10 mouse cellular contexts compared by ENCODE assay signal in genomic region chr2:75608482-75608881, GRCm38 (mm10). TPM values are rescaled to one million over a fixed set of nuclear protein-coding genes. Genes with fewer than 3 reads are reported as not detected.
A peak's percentile ranks its signal among the peaks of the same experiment; 100 is the strongest.
DNase-seq lines count a peak whose midpoint lies in the region; ATAC-seq and TF ChIP-seq lines count a peak whose summit lies in the region.
"Had no signal": no experiment of that assay in that cellular context is flagged by ENCODE, and none has a peak within 500 bp of the region (broad histone marks: within the 10 kb centered on the region; RNA-seq: fewer than 3 reads in every experiment).

No protein-coding gene starts in this region.

- peak overlapping the region; percentile 16; the same call in 1 of the 2 replicates for H3K4me3 ChIP-seq in forebrain, embryonic 10.5 days
- H3K4me3 ChIP-seq in forebrain, embryonic 16.5 days (replicated peaks; ENCODE audit: low read length): no peak overlapping the region
- H3K4me3 ChIP-seq in midbrain, embryonic 10.5 days: no peak overlapping the region
- H3K4me3 ChIP-seq in midbrain, embryonic 15.5 days: no peak overlapping the region
- H3K4me3 ChIP-seq in limb, embryonic 15.5 days: peak overlapping the region; percentile 22
- H3K4me3 ChIP-seq in cerebellum, adult 2 months (replicated peaks; ENCODE audit: insufficient read depth, low read depth, low read length): no peak overlapping the region

- no peak overlapping the region for H3K4me2 ChIP-seq in forebrain, embryonic 16.5 days (ENCODE audit: low read length)
- no peak overlapping the region for H3K4me2 ChIP-seq in midbrain, embryonic 15.5 days
- peak overlapping the region; percentile 49 for H3K4me2 ChIP-seq in limb, embryonic 15.5 days

- H3K9me3 ChIP-seq in forebrain, embryonic 10.5 days: no peaks in the 10 kb centered on the region
- no peaks in the 10 kb centered on the region for H3K9me3 ChIP-seq in forebrain, embryonic 16.5 days (ENCODE audit: control insufficient read depth, low read length)
- no peaks in the 10 kb centered on the region for H3K9me3 ChIP-seq in midbrain, embryonic 10.5 days (replicated peaks)
- no peaks in the 10 kb centered on the region for H3K9me3 ChIP-seq in midbrain, embryonic 15.5 days
- H3K9me3 ChIP-seq in limb, embryonic 15.5 days: no peaks in the 10 kb centered on the region
- H3K9me3 ChIP-seq: hindbrain, embryonic 15.5 days had no signal

- 49% methylated on average over 15 of the region's 15 CpGs for WGBS in forebrain, embryonic 10.5 days
- 52% methylated on average over 15 of the region's 15 CpGs for WGBS in forebrain, embryonic 16.5 days
- 50% methylated on average over 15 of the region's 15 CpGs for WGBS in midbrain, embryonic 10.5 days
- WGBS in midbrain, embryonic 15.5 days: 49% methylated on average over 15 of the region's 15 CpGs
- WGBS in limb, embryonic 15.5 days: 17% methylated on average over 15 of the region's 15 CpGs
- WGBS in cerebellum, adult 2 months: 71% methylated on average over 15 of the region's 15 CpGs

- H3K36me3 ChIP-seq in forebrain, embryonic 10.5 days (replicated peaks): no peaks in the 10 kb centered on the region
- H3K36me3 ChIP-seq in forebrain, embryonic 16.5 days (ENCODE audit: control insufficient read depth, insufficient read depth): no peaks in the 10 kb centered on the region
- no peaks in the 10 kb centered on the region for H3K36me3 ChIP-seq in midbrain, embryonic 10.5 days
- H3K36me3 ChIP-seq in midbrain, embryonic 15.5 days (replicated peaks): no peaks in the 10 kb centered on the region
- H3K36me3 ChIP-seq in limb, embryonic 15.5 days: no peaks in the 10 kb centered on the region
- H3K36me3 ChIP-seq: hindbrain, embryonic 15.5 days had no signal

- no peak overlapping the region for H3K9ac ChIP-seq in forebrain, embryonic 16.5 days (replicated peaks; ENCODE audit: low read depth, low read length)
- no peak overlapping the region for H3K9ac ChIP-seq in midbrain, embryonic 15.5 days
- H3K9ac ChIP-seq in limb, embryonic 15.5 days: no peak overlapping the region
- H3K9ac ChIP-seq: hindbrain, embryonic 15.5 days had no signal

- H3K4me1 ChIP-seq in forebrain, embryonic 10.5 days: peaks cover 35% of the 10 kb centered on the region
- peaks cover 16% of the 10 kb centered on the region for H3K4me1 ChIP-seq in forebrain, embryonic 16.5 days (replicated peaks; ENCODE audit: control insufficient read depth, insufficient read depth, low read length)
- peaks cover 28% of the 10 kb centered on the region for H3K4me1 ChIP-seq in midbrain, embryonic 10.5 days
- H3K4me1 ChIP-seq in midbrain, embryonic 15.5 days: peaks cover 11% of the 10 kb centered on the region
- peaks cover 37% of the 10 kb centered on the region for H3K4me1 ChIP-seq in limb, embryonic 15.5 days
- no peaks in the 10 kb centered on the region for H3K4me1 ChIP-seq in cerebellum, adult 2 months (ENCODE audit: control insufficient read depth, insufficient read depth, low read length)

- TF ChIP-seq POLR2A in cerebellum, adult 2 months (IDR thresholded peaks at IDR 0.05; ENCODE audit: borderline replicate concordance, insufficient read depth, low read length): no peak

- DNase-seq in forebrain, embryonic 10.5 days (ENCODE audit: extremely low spot score, low spot score): no peak
- peak; percentile 33 for DNase-seq in midbrain, embryonic 10.5 days (ENCODE audit: low spot score)
- DNase-seq in urinary bladder, postnatal 4 days (ENCODE audit: low spot score in 2 of 2): no peak
- DNase-seq in cerebellum, adult 2 months: no peak
- DNase-seq: cerebellum, adult 9-11 months had no signal

- TF ChIP-seq CTCF in cerebellum, adult 2 months (IDR thresholded peaks at IDR 0.05; ENCODE audit: borderline replicate concordance, insufficient read depth, low read depth, low read length): no peak

- peaks cover 83% of the 10 kb centered on the region for H3K27me3 ChIP-seq in forebrain, embryonic 10.5 days (ENCODE audit: poor library complexity, severe bottlenecking)
- 0 out of 2 replicates have a peak, but pooled peaks cover 3% of the 10 kb centered on the region for H3K27me3 ChIP-seq in forebrain, embryonic 16.5 days (replicated peaks; ENCODE audit: control insufficient read depth, insufficient read depth, low read length)
- H3K27me3 ChIP-seq in midbrain, embryonic 10.5 days (ENCODE audit: low read depth, poor library complexity, severe bottlenecking): peaks cover 64% of the 10 kb centered on the region
- peaks cover 19% of the 10 kb centered on the region for H3K27me3 ChIP-seq in midbrain, embryonic 15.5 days (replicated peaks)
- H3K27me3 ChIP-seq in limb, embryonic 15.5 days: 0 out of 2 replicates have a peak, but pooled peaks cover 6% of the 10 kb centered on the region
- H3K27me3 ChIP-seq in cerebellum, adult 2 months (ENCODE audit: control insufficient read depth, insufficient read depth, low read length): no peaks in the 10 kb centered on the region

- peak overlapping the region; percentile 58 for H3K27ac ChIP-seq in forebrain, embryonic 10.5 days
- H3K27ac ChIP-seq in forebrain, embryonic 16.5 days (ENCODE audit: low read length): no peak overlapping the region
- no peak overlapping the region for H3K27ac ChIP-seq in midbrain, embryonic 10.5 days (replicated peaks)
- no peak overlapping the region for H3K27ac ChIP-seq in midbrain, embryonic 15.5 days
- H3K27ac ChIP-seq in limb, embryonic 15.5 days: 0 out of 2 replicates have a peak overlapping the region, but pooled peaks have one; percentile 11
- no peak overlapping the region for H3K27ac ChIP-seq in cerebellum, adult 2 months (ENCODE audit: insufficient read depth, low read length)
- H3K27ac ChIP-seq: hindbrain, embryonic 15.5 days had no signal

- ATAC-seq in forebrain, embryonic 16.5 days: no peak
- ATAC-seq in midbrain, embryonic 15.5 days (replicated peaks): no peak
- no peak; the same call in 1 of the 2 replicates for ATAC-seq in limb, embryonic 15.5 days (ENCODE audit: insufficient number of reproducible peaks, low FRiP score, low TSS enrichment, low read depth)
- no peak for ATAC-seq in erythroid progenitor cell, adult 5-6 weeks (replicated peaks; ENCODE audit: low FRiP score, poor library complexity, severe bottlenecking)

RNA-seq across cellular contexts. Expression of gene Hnrnpa3, which starts 50.6 kb away (rescaled TPM):
- polyA plus RNA-seq in forebrain, embryonic 10.5 days (2016; fragmentation: Nextera tagmentation; extraction: Ambion mirVana): 405 and 428 TPM in 2 replicates
- 266 TPM in 2 replicates for polyA plus RNA-seq in forebrain, embryonic 16.5 days (2015; fragmentation: Nextera tagmentation; extraction: Ambion mirVana)
- polyA plus RNA-seq in midbrain, embryonic 10.5 days (2016; fragmentation: Nextera tagmentation; extraction: Ambion mirVana): 337 and 348 TPM in 2 replicates
- polyA plus RNA-seq in midbrain, embryonic 15.5 days (2015; fragmentation: Nextera tagmentation; extraction: Ambion mirVana): 179 and 194 TPM in 2 replicates
- polyA plus RNA-seq in limb, embryonic 15.5 days (2015; fragmentation: Nextera tagmentation; extraction: Ambion mirVana): 243 and 306 TPM in 2 replicates
- total RNA-seq in erythroid progenitor cell, adult 5-6 weeks (2015; ENCODE audit: low replicate concordance): 321 and 355 TPM in 2 replicates
- total RNA-seq in erythroid progenitor cell, adult 5-6 weeks (2017; ENCODE audit: low replicate concordance): 329 and 477 TPM in 2 replicates
- 252 and 264 TPM in 2 replicates for polyA plus RNA-seq in cerebellum, adult 2 months (2012; rRNA removed)

Comparison
In these comparisons a context has a peak if more than half of its experiments do, and no peak if none do; other contexts are left out.
1. H3K27ac ChIP-seq: peak in forebrain, embryonic 10.5 days (single experiment) and limb, embryonic 15.5 days (single experiment); none in forebrain, embryonic 16.5 days (single experiment), midbrain, embryonic 10.5 days (single experiment), midbrain, embryonic 15.5 days (single experiment) and cerebellum, adult 2 months (single experiment).
2. H3K4me3 ChIP-seq: peak in forebrain, embryonic 10.5 days (single experiment) and limb, embryonic 15.5 days (single experiment); none in forebrain, embryonic 16.5 days (single experiment), midbrain, embryonic 10.5 days (single experiment), midbrain, embryonic 15.5 days (single experiment) and cerebellum, adult 2 months (single experiment).